Mouse (Mus musculus) cerebellum, postnatal 36 days (tissue): ENCODE data around the gene Bloc1s2.
"Not testable (repeated sequence)": the region's sequence is repeated elsewhere in the genome, so short reads cannot be mapped to it uniquely, and the experiment has no call there.

Experiments
- DNase-seq, 2 experiments: peaks; one replicate each; pipeline ENCODE4 v3.0.0; 2021 to 2022; ENCODE audit warnings: mixed read lengths in 2 of 2

The Bloc1s2 gene

DNA sequence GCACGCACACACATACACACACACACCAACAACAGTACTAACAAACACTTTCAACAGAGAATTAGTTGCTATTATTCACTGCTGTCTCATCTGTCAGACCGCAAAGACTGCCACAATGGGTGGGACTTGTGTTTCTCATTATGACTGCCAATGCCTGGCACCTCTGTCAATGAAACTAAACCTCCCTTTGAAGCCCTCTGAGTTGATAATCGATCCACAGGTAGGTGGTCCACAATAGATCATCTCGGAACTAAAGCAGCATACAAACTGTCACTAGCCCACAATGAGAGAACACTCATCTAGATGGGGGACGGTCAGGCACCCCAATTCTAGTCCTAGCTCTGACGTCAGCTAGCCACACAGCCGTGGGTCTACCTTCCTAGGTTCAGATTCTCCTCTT lies 25.1 kb downstream of the Bloc1s2 start:
- no peak for DNase-seq

DNA sequence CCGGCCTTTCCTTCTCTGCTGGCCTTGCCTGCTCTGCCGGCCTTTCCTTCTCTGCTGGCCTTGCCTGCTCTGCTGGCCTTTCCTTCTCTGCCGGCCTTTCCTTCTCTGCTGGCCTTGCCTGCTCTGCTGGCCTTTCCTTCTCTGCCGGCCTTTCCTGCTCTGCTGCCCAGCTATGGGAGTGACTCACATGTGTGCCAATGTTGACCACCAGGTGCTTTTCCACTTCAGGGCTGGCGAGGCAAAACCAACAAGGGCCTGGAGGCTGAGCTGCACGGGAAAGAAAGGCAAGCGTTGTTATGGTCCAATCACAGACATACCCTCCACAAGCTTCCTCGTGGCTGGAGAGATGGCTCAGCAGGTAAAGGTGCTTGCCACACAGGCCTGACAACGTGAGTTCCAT lies 25.6 kb downstream of the Bloc1s2 start:
- not testable (repeated sequence) for DNase-seq

DNA sequence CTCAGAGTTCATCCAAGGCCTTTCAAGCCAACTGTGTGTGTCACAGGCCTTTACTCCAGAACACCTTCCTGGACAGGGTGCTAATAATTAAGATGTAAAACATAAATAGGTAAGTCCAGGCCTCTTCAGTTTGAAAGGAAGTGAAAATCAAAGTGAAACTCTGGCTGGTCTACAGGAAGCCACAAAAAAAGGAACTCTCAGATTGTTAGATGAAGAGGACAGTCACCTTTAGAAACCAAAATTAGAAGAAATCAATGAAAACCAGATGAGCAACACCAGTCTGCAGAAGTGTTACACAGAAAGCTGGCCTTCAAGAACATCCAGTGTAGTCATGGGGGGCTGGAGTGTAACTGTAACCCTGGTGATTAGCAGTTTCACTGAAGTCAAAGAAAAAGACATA lies 28.5 kb downstream of the Bloc1s2 start:
- DNase-seq, result no peak

DNA sequence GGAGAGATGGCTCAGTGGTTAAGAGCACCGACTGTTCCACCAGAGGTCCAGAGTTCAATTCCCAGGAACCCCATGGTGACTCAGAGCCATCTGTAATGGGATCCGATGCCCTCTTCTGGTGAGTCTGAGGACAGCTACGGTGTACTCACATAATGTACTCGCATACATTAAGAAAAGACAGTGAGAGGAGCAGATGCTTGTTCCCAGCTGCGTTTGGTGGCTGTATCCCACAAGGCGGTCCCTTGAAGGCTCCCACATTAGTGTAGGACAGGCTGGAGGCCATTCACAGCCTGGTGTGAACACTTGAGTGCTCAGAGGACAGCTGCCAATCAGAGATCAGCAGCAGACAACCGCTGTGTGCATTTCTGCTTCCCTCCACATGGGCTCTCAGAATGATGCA lies 34.5 kb downstream of the Bloc1s2 start:
- DNase-seq, result no peak

DNA sequence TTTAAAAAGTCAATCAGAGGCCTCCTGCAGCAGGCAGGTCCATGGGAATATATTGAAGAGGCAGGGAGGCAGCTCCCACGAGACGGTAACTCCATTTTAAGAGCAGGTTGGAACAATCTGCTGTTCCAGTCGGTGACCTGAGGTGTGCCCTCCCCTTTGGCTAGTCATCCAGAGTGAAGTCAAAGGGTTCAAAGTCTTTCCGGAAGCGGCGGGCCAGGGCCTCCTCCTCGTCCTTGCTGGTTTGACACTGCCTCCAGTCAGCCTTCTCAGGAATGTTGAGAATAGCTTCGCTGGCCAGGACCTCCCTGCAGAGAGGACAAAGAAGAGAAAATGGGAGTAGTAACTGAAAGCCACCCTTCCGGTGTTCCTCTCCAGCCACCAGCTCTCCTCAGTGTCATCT lies 35.9 kb downstream of the Bloc1s2 start:
- DNase-seq, result no peak

DNA sequence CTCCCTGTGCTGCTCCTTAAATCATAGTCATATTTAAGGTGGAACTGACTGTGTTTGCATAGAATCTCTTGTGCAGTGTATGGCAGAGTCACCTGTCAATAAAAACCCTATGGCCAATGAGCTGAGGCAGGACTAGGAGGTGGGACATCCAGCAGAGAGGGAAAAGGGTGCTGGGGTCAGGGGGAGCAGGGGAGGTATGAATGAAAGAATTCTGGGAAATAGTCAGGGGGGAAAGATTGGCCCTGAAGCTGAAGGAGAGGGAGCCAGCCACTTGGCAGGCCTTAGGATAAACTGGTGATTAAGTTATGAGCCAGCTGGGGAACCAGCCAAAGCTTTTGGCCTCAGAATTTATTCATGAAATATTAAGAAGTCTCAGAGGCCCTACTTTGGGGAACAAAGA lies 37.2 kb downstream of the Bloc1s2 start:
- DNase-seq, result no peak

DNA sequence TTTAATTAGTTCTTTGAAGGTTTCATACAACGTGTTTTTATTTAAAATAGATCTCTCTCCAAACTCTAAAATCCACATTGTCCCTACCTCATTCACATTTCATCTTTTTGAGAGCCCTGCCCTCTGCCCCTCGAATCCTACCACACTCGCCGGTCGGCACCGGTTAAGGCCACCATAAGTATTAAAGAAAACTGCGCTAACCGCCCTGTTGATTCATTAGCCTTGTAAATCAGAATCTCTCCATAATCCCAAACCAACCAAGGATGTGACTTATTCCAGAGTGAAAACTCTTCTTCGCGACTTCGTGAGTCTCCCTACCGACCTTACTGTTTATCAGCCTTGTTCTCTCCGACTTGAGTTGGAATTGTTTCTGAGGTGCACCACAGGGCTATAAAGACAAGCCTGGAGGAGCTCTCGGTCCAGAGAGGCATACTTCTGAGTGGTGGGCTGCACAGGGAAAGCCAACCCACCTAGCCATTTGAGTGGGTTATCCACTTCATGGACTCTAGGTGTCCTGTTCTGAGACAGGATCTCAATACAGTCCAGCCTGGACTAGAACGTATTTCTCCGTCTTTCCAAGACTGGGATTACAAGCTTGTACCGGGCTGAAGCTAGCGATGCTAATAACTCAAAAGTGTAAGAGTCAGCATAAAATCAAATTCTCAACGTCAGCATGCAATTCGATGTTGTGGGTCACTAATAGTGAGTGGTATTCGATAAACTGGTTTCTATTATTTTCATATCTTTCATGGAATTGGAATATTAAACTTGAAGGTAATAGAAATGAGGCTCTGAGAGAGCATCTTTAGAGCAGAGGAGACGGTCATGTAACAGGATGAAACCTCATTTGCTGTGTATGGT lies 38.4 kb downstream of the Bloc1s2 start:
- no peak for DNase-seq

DNA sequence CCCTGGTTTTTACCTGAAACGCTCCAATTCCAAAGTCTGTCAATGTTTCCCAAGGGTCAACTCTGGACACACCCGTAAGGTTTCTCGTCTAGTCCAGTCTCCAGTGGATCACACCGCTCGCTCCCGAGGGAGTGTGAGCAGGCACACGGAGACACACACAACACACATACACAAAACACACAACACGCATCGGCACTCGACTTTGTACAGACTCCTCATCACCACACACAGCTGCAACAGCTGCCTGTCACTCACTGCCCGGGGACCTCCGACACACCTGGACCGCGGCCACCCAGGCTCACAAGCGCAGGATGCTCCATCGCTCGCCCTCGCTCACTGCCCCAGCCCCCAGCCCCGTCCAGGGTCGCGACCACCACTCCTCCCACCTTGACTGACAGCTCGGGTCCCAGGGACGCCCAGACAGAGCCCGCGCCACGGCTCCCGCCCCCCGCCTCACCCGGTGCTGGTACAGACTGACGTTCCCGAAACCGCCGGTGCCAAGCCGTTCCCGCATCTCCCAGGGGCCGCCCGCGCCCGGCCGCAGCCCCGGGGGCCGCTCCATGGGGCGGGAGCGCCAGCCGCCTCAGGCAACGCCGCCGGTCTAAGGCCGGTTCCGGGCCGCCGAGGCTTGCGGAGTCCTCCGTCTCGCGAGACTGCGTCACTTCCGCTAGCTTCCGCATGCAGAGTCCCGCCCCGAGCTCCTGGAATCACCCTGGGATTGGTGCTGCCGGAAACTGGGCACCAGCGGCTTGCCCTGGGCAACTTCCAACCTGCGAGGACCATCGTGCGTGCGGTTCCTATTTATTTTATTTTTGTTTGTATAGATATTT lies 39.2 kb downstream of the Bloc1s2 start, which contains the start of gene Chuk:
Gene Chuk (minus strand): TSS at position 650 of the 830 bp plus-strand sequence.
- peak; percentile 93 to 95 for DNase-seq

DNA sequence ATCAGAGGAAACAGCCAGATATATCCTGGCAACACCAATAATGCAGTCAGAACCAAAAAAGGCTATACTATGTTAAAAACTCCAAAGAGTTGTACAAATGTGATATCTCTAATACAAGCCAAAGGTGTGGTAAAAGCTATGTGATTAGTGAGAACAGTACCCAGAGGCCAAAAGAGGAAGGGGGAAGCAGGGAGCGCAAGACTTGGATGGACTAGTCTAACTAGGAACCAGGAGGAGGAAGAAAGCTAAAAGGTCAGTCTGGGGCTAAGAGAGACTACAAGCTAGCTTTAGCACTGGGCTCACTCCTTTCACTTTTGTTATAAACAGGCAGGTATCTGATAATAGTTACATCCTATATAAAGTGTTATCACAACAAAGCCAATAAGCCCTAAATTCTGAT lies 41.9 kb downstream of the Bloc1s2 start:
- DNase-seq, result no peak

DNA sequence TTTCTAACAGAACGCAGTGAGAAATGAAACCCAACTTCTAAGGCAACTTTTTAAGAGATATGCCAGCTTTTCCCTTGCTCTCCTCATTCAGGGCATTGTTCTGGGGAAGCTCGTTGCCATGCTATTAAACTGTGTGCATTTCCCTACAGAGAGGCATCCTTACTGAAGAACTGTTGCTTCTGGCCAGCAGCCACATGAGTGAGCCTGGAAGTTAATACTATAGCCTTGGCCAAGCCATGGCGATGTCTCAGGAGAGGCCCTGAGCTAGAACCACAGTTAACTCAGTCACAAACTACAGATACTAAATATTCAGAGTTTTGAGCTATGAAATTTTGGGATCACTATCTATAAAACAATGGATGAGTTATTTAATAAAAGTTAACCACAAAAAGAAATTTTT lies 43.2 kb downstream of the Bloc1s2 start:
- DNase-seq, result no peak

DNA sequence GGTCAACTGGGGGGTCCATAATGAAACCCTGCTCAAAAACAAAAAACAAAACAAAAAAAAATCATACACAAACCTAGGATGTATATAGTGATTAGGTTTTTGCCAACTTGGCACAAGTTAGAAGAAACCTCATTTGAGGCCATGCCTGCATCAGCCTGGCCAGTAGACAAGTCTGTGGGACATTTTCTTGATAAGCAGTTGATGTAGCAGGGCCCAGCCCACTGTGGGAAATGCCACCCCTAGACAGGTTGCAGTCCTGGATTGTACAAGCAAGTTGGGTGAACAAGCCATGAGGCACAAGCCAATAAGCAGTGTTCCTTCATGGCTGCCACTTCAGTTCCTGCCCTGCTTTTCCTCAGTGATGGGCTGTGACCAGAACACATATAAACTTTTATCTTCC lies 45.4 kb downstream of the Bloc1s2 start:
- DNase-seq, result no peak
